Mouse (Mus musculus) G1E (cell line): Measurements from ENCODE around the gene Dennd2a.

Experiments used
- CTCF ChIP-seq: IDR thresholded peaks from 2 replicates; pipeline ENCODE4 v1.5.1; 2012; ENCODE audit warnings: low read depth, low read length, inconsistent platforms, mixed read lengths
- GATA1 ChIP-seq: IDR thresholded peaks from 2 replicates; pipeline ENCODE4 v1.6.1; 2012; ENCODE audit warnings: borderline replicate concordance, low read length, inconsistent platforms, mixed read lengths
- GATA2 ChIP-seq: IDR thresholded peaks from 2 replicates; pipeline ENCODE4 v1.6.1; 2012; ENCODE audit warnings: low read depth, low read length, inconsistent platforms, borderline replicate concordance
- TAL1 ChIP-seq: conservative IDR thresholded peaks from 2 replicates; pipeline ENCODE4 v1.6.1; 2012; ENCODE audit warnings: low read depth, low read length, inconsistent platforms, mixed read lengths

GRCm38 (mm10) chr6:39536621-39537020 is 21.0 kb downstream of the Dennd2a start:
- TF ChIP-seq CTCF: no peak
- TF ChIP-seq TAL1: no peak
- no peak for TF ChIP-seq GATA1
- no peak for TF ChIP-seq GATA2
